Mouse (Mus musculus) stomach, postnatal 0 days (tissue): Measurements from ENCODE around the gene Zmat1.

Experiments used
- CTCF ChIP-seq: IDR thresholded peaks from 2 replicates; pipeline ENCODE4 v1.5.1; 2016; ENCODE audit warnings: antibody characterized with exemption, low read depth, mild to moderate bottlenecking, moderate library complexity
- EP300 ChIP-seq: optimal IDR thresholded peaks from 2 replicates; pipeline ENCODE3; 2016; ENCODE audit warnings: antibody characterized with exemption

DNA sequence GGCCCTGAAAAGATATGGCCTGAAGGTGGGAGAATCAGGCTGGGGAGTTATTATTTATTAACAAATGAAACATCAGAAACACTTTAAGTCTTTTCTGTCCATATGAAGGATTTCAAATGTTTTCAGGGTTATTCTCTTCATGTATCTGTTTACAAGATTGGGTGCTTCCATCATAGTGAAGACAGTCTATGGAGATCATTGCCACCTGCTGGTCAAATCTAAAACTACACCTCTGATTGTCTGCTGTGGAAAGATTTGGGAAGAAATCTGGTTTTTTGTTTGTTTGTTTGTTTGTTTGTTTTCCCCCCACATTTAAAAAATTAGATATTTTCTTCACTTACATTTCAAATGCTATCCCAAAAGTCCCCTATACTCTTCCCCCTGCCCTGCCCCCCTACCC lies 84.0 kb downstream of the Zmat1 start:
- peak; percentile 71 for TF ChIP-seq CTCF
- TF ChIP-seq EP300: no peak
